Mouse (Mus musculus) heart, embryonic 13.5 days (tissue): ENCODE measurements around the gene Gnat1. TPM values are rescaled to one million over a fixed set of nuclear protein-coding genes. Genes with fewer than 3 reads are reported as not detected.
A peak's percentile ranks its signal among the peaks of the same experiment; 100 is the strongest.
"Not testable (repeated sequence)": the region's sequence is repeated elsewhere in the genome, so short reads cannot be mapped to it uniquely, and the experiment has no call there.

Source experiments
- ATAC-seq: fragments of 200-750 bp; cut with Nextera tagmentation; 2 replicates; pipeline ENCODE4 v1.8.0; 2017; ENCODE audit warnings: moderate TSS enrichment; ENCODE audit not compliant: insufficient number of reproducible peaks, low FRiP score, low TSS enrichment; ENCODE audit errors: extremely low read depth
- H3K27ac ChIP-seq: fragments of 300-500 bp; sonication (generic); replicated peaks from 2 replicates; pipeline ENCODE4 v1.5.1; 2015; ENCODE audit warnings: moderate library complexity, mild to moderate bottlenecking, inconsistent platforms
- H3K27me3 ChIP-seq: fragments of 300-500 bp; sonication (generic); replicated peaks from 2 replicates; pipeline ENCODE4 v1.6.1; 2015; ENCODE audit warnings: mild to moderate bottlenecking, inconsistent platforms
- H3K36me3 ChIP-seq: fragments of 300-500 bp; sonication (generic); 2 replicates; pipeline ENCODE4 v1.6.1; 2015; ENCODE audit warnings: mild to moderate bottlenecking, inconsistent platforms
- H3K4me1 ChIP-seq: fragments of 300-500 bp; sonication (generic); 2 replicates; pipeline ENCODE4 v1.6.1; 2015; ENCODE audit warnings: inconsistent platforms
- H3K4me2 ChIP-seq: fragments of 300-500 bp; sonication (generic); 2 replicates; pipeline ENCODE4 v1.6.1; 2015; ENCODE audit warnings: inconsistent platforms, mild to moderate bottlenecking, moderate library complexity
- H3K4me3 ChIP-seq: fragments of 300-500 bp; sonication (generic); 2 replicates; pipeline ENCODE4 v1.5.1; 2015; ENCODE audit warnings: moderate library complexity, mild to moderate bottlenecking, inconsistent platforms
- H3K9ac ChIP-seq: fragments of 300-500 bp; sonication (generic); 2 replicates; pipeline ENCODE4 v1.6.1; 2015; ENCODE audit warnings: inconsistent platforms, mild to moderate bottlenecking, moderate library complexity
- H3K9me3 ChIP-seq: fragments of 300-500 bp; sonication (generic); 2 replicates; pipeline ENCODE4 v1.6.1; 2016; ENCODE audit warnings: inconsistent platforms
- WGBS: fragments of 180-500 bp; shearing (Covaris S2); methylation state at CpG from one replicate; pipeline ENCODE4 v1.1.7; 2015; ENCODE audit warnings: mixed read lengths; 5-methylcytosine and 5-hydroxymethylcytosine counted together
- polyA plus RNA-seq: library from polyadenylated mRNA; unstranded; fragments of >200 nt; fragmentation: Nextera tagmentation; extraction: Ambion mirVana; gene quantifications from 2 replicates; pipeline ENCODE4 v1.2.1, GENCODE M21; 2015

The Gnat1 gene
- polyA plus RNA-seq, 1 experiment from 2014 or later, result 0.90 TPM

GRCm38 (mm10) chr9:107688939-107689338, 9.4 kb upstream of the Gnat1 start:
- H3K9me3 ChIP-seq, result no peaks in the 10 kb centered on the region
- H3K9ac ChIP-seq, result no peak overlapping the region
- ATAC-seq, result no peak
- H3K4me1 ChIP-seq, result peaks cover 23% of the 10 kb centered on the region
- peaks cover 8% of the 10 kb centered on the region; the same call in 1 of the 2 replicates for H3K27me3 ChIP-seq
- H3K36me3 ChIP-seq, result peaks cover 38% of the 10 kb centered on the region
- no peak overlapping the region for H3K4me2 ChIP-seq
- 60% methylated on average over 7 of the region's 7 CpGs for WGBS
- H3K4me3 ChIP-seq, result no peak overlapping the region
- H3K27ac ChIP-seq, result no peak overlapping the region

- H3K9ac ChIP-seq, result no peak overlapping the region
- no peak overlapping the region for H3K4me3 ChIP-seq
- no peak overlapping the region for H3K4me2 ChIP-seq
- no peak for ATAC-seq
- WGBS, result 74% methylated on average over 5 of the region's 5 CpGs
- peaks cover 11% of the 10 kb centered on the region; the same call in 1 of the 2 replicates for H3K27me3 ChIP-seq
- no peaks in the 10 kb centered on the region for H3K9me3 ChIP-seq
- H3K27ac ChIP-seq, result no peak overlapping the region
- peaks cover 17% of the 10 kb centered on the region for H3K4me1 ChIP-seq
- H3K36me3 ChIP-seq, result peaks cover 38% of the 10 kb centered on the region
Measured at GRCm38 (mm10) chr9:107688415-107688814, 8.9 kb upstream of the Gnat1 start.

GRCm38 (mm10) chr9:107685231-107685981, 5.9 kb upstream of the Gnat1 start:
- 36% methylated on average over 17 of the region's 17 CpGs for WGBS

GRCm38 (mm10) chr9:107682405-107682804, 2.9 kb upstream of the Gnat1 start:
- H3K27ac ChIP-seq, result no peak overlapping the region
- no peaks in the 10 kb centered on the region for H3K9me3 ChIP-seq
- no peak overlapping the region for H3K4me2 ChIP-seq
- 83% methylated on average over 20 of the region's 20 CpGs for WGBS
- H3K9ac ChIP-seq, result no peak overlapping the region; the same call in 1 of the 2 replicates
- no peak overlapping the region for H3K4me3 ChIP-seq
- H3K27me3 ChIP-seq, result peaks cover 41% of the 10 kb centered on the region
- peaks cover 7% of the 10 kb centered on the region for H3K4me1 ChIP-seq
- ATAC-seq, result no peak
- H3K36me3 ChIP-seq, result peaks cover 15% of the 10 kb centered on the region

More at GRCm38 (mm10) chr9:107685231-107685981, 5.9 kb upstream of the Gnat1 start:
- no peak for ATAC-seq
- Histone ChIP-seq H3K4me3 (no peak overlapping the region), H3K36me3 (peaks cover 25% of the 10 kb centered on the region), H3K4me2 (no peak overlapping the region), H3K9me3 (no peaks in the 10 kb centered on the region), H3K9ac (0 out of 2 replicates have a peak overlapping the region, but pooled peaks have one; percentile 28), H3K27me3 (peaks cover 18% of the 10 kb centered on the region), H3K27ac (no peak overlapping the region), H3K4me1 (peaks cover 7% of the 10 kb centered on the region)

- Histone ChIP-seq H3K27me3 (peaks cover 73% of the 10 kb centered on the region), H3K4me1 (peaks cover 17% of the 10 kb centered on the region), H3K27ac (no peak overlapping the region), H3K4me3 (no peak overlapping the region), H3K36me3 (peaks cover 5% of the 10 kb centered on the region), H3K9me3 (no peaks in the 10 kb centered on the region), H3K4me2 (no peak overlapping the region), H3K9ac (no peak overlapping the region)
- WGBS, result 85% methylated on average over 2 of the region's 2 CpGs
- no peak for ATAC-seq
Measured at GRCm38 (mm10) chr9:107678861-107679260, 651 bp downstream of the Gnat1 start.

GRCm38 (mm10) chr9:107677819-107678526, 1.5 kb downstream of the Gnat1 start:
- H3K36me3 ChIP-seq, H3K27ac ChIP-seq, H3K4me3 ChIP-seq, ATAC-seq, H3K9ac ChIP-seq, H3K9me3 ChIP-seq, H3K4me2 ChIP-seq: not testable (repeated sequence)
- H3K4me1 ChIP-seq, result peaks cover 17% of the 10 kb centered on the region
- H3K27me3 ChIP-seq, result peaks cover 72% of the 10 kb centered on the region
- WGBS, result 37% methylated on average over 14 of the region's 14 CpGs

GRCm38 (mm10) chr9:107677091-107677784, 2.3 kb downstream of the Gnat1 start:
- Histone ChIP-seq H3K36me3 (peaks cover under 1% of the 10 kb centered on the region; the same call in 1 of the 2 replicates), H3K27ac (no peak overlapping the region), H3K4me1 (peaks cover 17% of the 10 kb centered on the region), H3K4me3 (0 out of 2 replicates have a peak overlapping the region, but pooled peaks have one; percentile 46), H3K9ac (no peak overlapping the region), H3K9me3 (no peaks in the 10 kb centered on the region), H3K4me2 (0 out of 2 replicates have a peak overlapping the region, but pooled peaks have one; percentile 74), H3K27me3 (peaks cover 72% of the 10 kb centered on the region)
- 15% methylated on average over 17 of the region's 17 CpGs for WGBS
- ATAC-seq, result no peak

GRCm38 (mm10) chr9:107676302-107676701, 3.2 kb downstream of the Gnat1 start:
- peak overlapping the region; percentile 69 for H3K9ac ChIP-seq
- H3K4me2 ChIP-seq, result peak overlapping the region; percentile 74
- H3K27me3 ChIP-seq, result peaks cover 69% of the 10 kb centered on the region
- no peaks in the 10 kb centered on the region for H3K36me3 ChIP-seq
- no peaks in the 10 kb centered on the region for H3K9me3 ChIP-seq
- peak overlapping the region; percentile 46 for H3K4me3 ChIP-seq
- 3% methylated on average over 25 of the region's 25 CpGs for WGBS
- no peak overlapping the region for H3K27ac ChIP-seq
- ATAC-seq, result no peak
- peaks cover 17% of the 10 kb centered on the region for H3K4me1 ChIP-seq

GRCm38 (mm10) chr9:107675671-107676301, 3.7 kb downstream of the Gnat1 start:
- peaks cover 17% of the 10 kb centered on the region for H3K4me1 ChIP-seq
- 0 out of 2 replicates have a peak, but pooled peaks have one; percentile 37 for ATAC-seq
- peak overlapping the region; percentile 46 for H3K4me3 ChIP-seq
- H3K27me3 ChIP-seq, result peaks cover 69% of the 10 kb centered on the region
- H3K27ac ChIP-seq, result no peak overlapping the region
- peak overlapping the region; percentile 74 for H3K4me2 ChIP-seq
- WGBS, result under 1% methylated on average over 39 of the region's 39 CpGs
- H3K9ac ChIP-seq, result peak overlapping the region; percentile 69
- H3K9me3 ChIP-seq, result no peaks in the 10 kb centered on the region
- H3K36me3 ChIP-seq, result no peaks in the 10 kb centered on the region

- Histone ChIP-seq H3K36me3 (no peaks in the 10 kb centered on the region), H3K4me2 (no peak overlapping the region), H3K4me3 (no peak overlapping the region), H3K27me3 (peaks cover 61% of the 10 kb centered on the region), H3K4me1 (peaks cover 27% of the 10 kb centered on the region), H3K27ac (no peak overlapping the region), H3K9me3 (no peaks in the 10 kb centered on the region), H3K9ac (no peak overlapping the region)
- 60% methylated on average over 9 of the region's 9 CpGs for WGBS
- ATAC-seq, result no peak
Measured at GRCm38 (mm10) chr9:107674609-107675429, 4.7 kb downstream of the Gnat1 start.
